ENCODE assay signal across 7 mouse cellular contexts in the genomic region with DNA sequence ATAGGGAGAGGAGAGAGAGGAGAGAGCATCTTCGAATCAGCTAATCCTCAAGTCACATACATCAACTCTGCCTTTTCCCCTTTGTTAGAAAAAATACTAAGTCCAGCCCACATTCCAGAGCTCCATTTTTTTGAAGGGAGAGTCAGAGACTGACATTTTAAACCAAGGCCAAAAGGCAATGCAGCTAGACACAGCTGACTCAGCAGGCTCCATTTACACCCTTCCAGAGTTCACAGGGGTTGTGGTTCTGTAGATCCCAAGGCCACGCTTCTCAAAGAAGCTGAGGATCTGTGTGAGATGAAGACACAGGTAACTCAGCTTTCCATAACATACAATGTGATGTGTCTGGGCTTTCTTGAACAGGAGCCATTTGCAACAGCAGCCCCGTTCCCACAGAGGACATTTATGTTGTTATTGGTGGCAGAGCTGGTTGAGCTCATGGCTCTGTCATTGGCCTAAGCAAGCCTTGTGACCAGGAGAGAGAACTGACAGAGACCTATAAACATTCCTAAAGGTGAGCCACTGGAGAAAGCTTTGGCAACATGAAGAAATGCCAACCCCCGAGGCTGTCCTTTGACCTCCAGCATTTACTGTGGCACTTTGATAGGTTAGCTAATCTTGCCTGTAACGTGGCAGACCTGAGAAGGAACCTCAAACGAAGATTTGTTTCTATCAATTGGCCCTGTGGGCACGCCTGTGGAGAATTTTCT. TPM values are rescaled to one million over a fixed set of nuclear protein-coding genes. Genes with fewer than 3 reads are reported as not detected.
DNase-seq lines count a peak whose midpoint lies in the region; ATAC-seq and TF ChIP-seq lines count a peak whose summit lies in the region.

No protein-coding gene starts in this region.

- peaks cover 0 to 17% of the 10 kb centered on the region in 2 experiments; a peak in 2 of 4 replicates for H3K4me1 ChIP-seq in MEL (ENCODE audit: control insufficient read depth in 1 of 2, insufficient read depth in 2 of 2, low read length in 2 of 2)
- H3K4me1 ChIP-seq in heart, postnatal 0 days (ENCODE audit: control insufficient read depth, insufficient read depth), result 0 out of 2 replicates have a peak, but pooled peaks cover 3% of the 10 kb centered on the region
- peaks cover 13% of the 10 kb centered on the region; the same call in 1 of the 2 replicates for H3K4me1 ChIP-seq in limb, embryonic 10.5 days

- peak; percentile 24; the same call in 1 of the 2 replicates for ATAC-seq in heart, postnatal 0 days (ENCODE audit: insufficient read depth, low read depth)

- H3K9ac ChIP-seq in MEL (ENCODE audit: control insufficient read depth, low read depth, low read length, poor library complexity, severe bottlenecking), result peak overlapping the region; percentile 82; the same call in 1 of the 2 replicates
- H3K9ac ChIP-seq in heart, postnatal 0 days (replicated peaks; ENCODE audit: low read depth, low read length), result peak overlapping the region; percentile 59; the same call in 1 of the 2 replicates

- WGBS in heart, postnatal 0 days, result 73% methylated on average over 7 of the region's 7 CpGs
- WGBS in limb, embryonic 10.5 days, result 79% methylated on average over 7 of the region's 7 CpGs

- peaks cover 0 to 2% of the 10 kb centered on the region in 2 experiments; a peak in 3 of 4 replicates for H3K27me3 ChIP-seq in MEL (ENCODE audit: control insufficient read depth in 1 of 2, insufficient read depth in 2 of 2, low read length in 2 of 2)
- H3K27me3 ChIP-seq in heart, postnatal 0 days (ENCODE audit: control insufficient read depth, insufficient read depth, low read length), result no peaks in the 10 kb centered on the region
- no peaks in the 10 kb centered on the region for H3K27me3 ChIP-seq in limb, embryonic 10.5 days (ENCODE audit: low read depth, poor library complexity, severe bottlenecking)

- TF ChIP-seq EP300 in MEL (IDR thresholded peaks at IDR 0.05; ENCODE audit: low read depth in 1 of 2, low read length in 2 of 2), result no peak
- no peak for TF ChIP-seq EP300 in heart, postnatal 0 days (IDR thresholded peaks at IDR 0.05; ENCODE audit: low read depth)

- no peak for TF ChIP-seq CTCF in MEL (IDR thresholded peaks at IDR 0.05 in 2 of 3, conservative IDR thresholded peaks at IDR 0.05 in 1 of 3; ENCODE audit: control insufficient read depth in 1 of 3, insufficient read depth in 1 of 3, low read depth in 2 of 3, low read length in 3 of 3, poor library complexity in 1 of 3, severe bottlenecking in 1 of 3)
- TF ChIP-seq CTCF in heart, postnatal 0 days (IDR thresholded peaks at IDR 0.05; ENCODE audit: low read depth), result no peak

- no peak for TF ChIP-seq POLR2A in MEL (IDR thresholded peaks at IDR 0.05; ENCODE audit: control insufficient read depth in 1 of 2, insufficient read depth in 1 of 2, low read depth in 1 of 2, low read length in 2 of 2, poor library complexity in 1 of 2)

- peak overlapping the region; percentile 70 to 85 for H3K4me3 ChIP-seq in MEL (ENCODE audit: control insufficient read depth in 1 of 2, insufficient read depth in 1 of 2, low read depth in 2 of 2, low read length in 2 of 2)
- H3K4me3 ChIP-seq in heart, postnatal 0 days (ENCODE audit: low read depth, low read length), result peak overlapping the region; percentile 60
- peak overlapping the region; percentile 54 for H3K4me3 ChIP-seq in limb, embryonic 10.5 days

- no peak for TF ChIP-seq RAD21 in MEL (IDR thresholded peaks at IDR 0.05; ENCODE audit: low read depth, low read length)

- DNase-seq in MEL (ENCODE audit: low read depth, low spot score), result peak; percentile 18
- DNase-seq in adrenal gland, postnatal 10 days, result peak; percentile 59
- DNase-seq in heart, postnatal 0 days (ENCODE audit: low spot score), result no peak
- no peak for DNase-seq in limb, embryonic 10.5 days (ENCODE audit: low spot score)
- peak; percentile 27 for DNase-seq in naive thymus-derived CD4-positive, alpha-beta T cell, adult 2 months (ENCODE audit: low read depth)
- no peak for DNase-seq in thymus, postnatal 25 days
- DNase-seq in gastrocnemius, postnatal 10 days, result no peak

- no peaks in the 10 kb centered on the region for H3K9me3 ChIP-seq in MEL (replicated peaks; ENCODE audit: insufficient read depth, low read length)
- no peaks in the 10 kb centered on the region for H3K9me3 ChIP-seq in heart, postnatal 0 days (replicated peaks; ENCODE audit: control insufficient read depth, low read length)
- H3K9me3 ChIP-seq in limb, embryonic 10.5 days (replicated peaks), result no peaks in the 10 kb centered on the region

- no peak overlapping the region for H3K27ac ChIP-seq in MEL (ENCODE audit: control insufficient read depth, low read depth, low read length)
- H3K27ac ChIP-seq in heart, postnatal 0 days (ENCODE audit: low read depth), result peak overlapping the region; percentile 70; the same call in 1 of the 2 replicates
- peak overlapping the region; percentile 88 for H3K27ac ChIP-seq in limb, embryonic 10.5 days

- no peaks in the 10 kb centered on the region for H3K79me2 ChIP-seq in MEL (ENCODE audit: control insufficient read depth, insufficient read depth, low read length, poor library complexity)

- peak overlapping the region; percentile 74 for H3K4me2 ChIP-seq in heart, postnatal 0 days (ENCODE audit: low read depth, low read length)

- peaks cover 0 to 13% of the 10 kb centered on the region in 2 experiments; a peak in 2 of 4 replicates for H3K36me3 ChIP-seq in MEL (ENCODE audit: control insufficient read depth in 1 of 2, insufficient read depth in 2 of 2, low read length in 2 of 2)
- H3K36me3 ChIP-seq in heart, postnatal 0 days (replicated peaks; ENCODE audit: control insufficient read depth, insufficient read depth, low read length), result no peaks in the 10 kb centered on the region
- no peaks in the 10 kb centered on the region for H3K36me3 ChIP-seq in limb, embryonic 10.5 days

TF ChIP-seq in MEL, 35 proteins besides CTCF, POLR2A, EP300 and RAD21:
- TF ChIP-seq ETS1 (IDR thresholded peaks at IDR 0.05; ENCODE audit: low read depth, low read length) (no peak), MYC (IDR thresholded peaks at IDR 0.05; ENCODE audit: low read depth, low read length) (no peak), USF2 (IDR thresholded peaks at IDR 0.05; ENCODE audit: borderline replicate concordance in 1 of 2, insufficient read depth in 1 of 2, low read depth in 1 of 2, low read length in 2 of 2) (no peak), USF1 (IDR thresholded peaks at IDR 0.05; ENCODE audit: low read depth, low read length) (no peak), MAX (IDR thresholded peaks at IDR 0.05; ENCODE audit: low read length) (no peak), POLR2AphosphoS2 (IDR thresholded peaks at IDR 0.05; ENCODE audit: low read length) (no peak), ZKSCAN1 (IDR thresholded peaks at IDR 0.05; ENCODE audit: low read depth, low read length) (no peak)

RNA-seq across cellular contexts. Expression of gene Ano10, which starts 17.0 kb away (rescaled TPM):
- 0.29 and 0.54 TPM in 2 replicates for total RNA-seq in MEL (2012; rRNA removed)
- polyA plus RNA-seq in MEL (2012; ENCODE audit: insufficient read depth in 1 of 2, insufficient read length in 2 of 2, low read depth in 1 of 2, low replicate concordance in 2 of 2, missing spikeins in 1 of 2), result 1 to 10 TPM in 1 of 2 experiments, not detected in 1; 3.1 TPM
- total RNA-seq in adrenal gland, postnatal 10 days (2021), result 10 to 100 TPM; 50.7 to 58.8 TPM
- 24.1 and 25.5 TPM in 2 replicates for total RNA-seq in heart, postnatal 0 days (2014; rRNA removed; ENCODE audit: low replicate concordance)
- 21.0 and 21.3 TPM in 2 replicates for polyA plus RNA-seq in heart, postnatal 0 days (2015; fragmentation: Nextera tagmentation; extraction: Ambion mirVana)
- polyA plus RNA-seq in limb, embryonic 10.5 days (2016; fragmentation: Nextera tagmentation; extraction: Ambion mirVana), result 18.0 and 26.2 TPM in 2 replicates
- total RNA-seq in gastrocnemius, postnatal 10 days (2021), result 10 to 100 TPM; 47.5 to 48.6 TPM

RNA-seq across cellular contexts. Expression of gene Abhd5, which starts 40.2 kb away (rescaled TPM):
- total RNA-seq in MEL (2012; rRNA removed), result 14.2 and 14.3 TPM in 2 replicates
- polyA plus RNA-seq in MEL (2012; ENCODE audit: insufficient read depth in 1 of 2, insufficient read length in 2 of 2, low read depth in 1 of 2, low replicate concordance in 2 of 2, missing spikeins in 1 of 2), result 10 to 100 TPM in 1 of 2 experiments, not detected in 1; 20.2 TPM
- 10 to 100 TPM; 65.3 to 82.8 TPM for total RNA-seq in adrenal gland, postnatal 10 days (2021)
- 20.2 and 53.3 TPM in 2 replicates for total RNA-seq in heart, postnatal 0 days (2014; rRNA removed; ENCODE audit: low replicate concordance)
- 28.2 and 28.6 TPM in 2 replicates for polyA plus RNA-seq in heart, postnatal 0 days (2015; fragmentation: Nextera tagmentation; extraction: Ambion mirVana)
- 18.0 and 20.3 TPM in 2 replicates for polyA plus RNA-seq in limb, embryonic 10.5 days (2016; fragmentation: Nextera tagmentation; extraction: Ambion mirVana)
- 10 to 100 TPM; 22.9 to 23.9 TPM for total RNA-seq in gastrocnemius, postnatal 10 days (2021)

Comparison
In these comparisons a context has a peak if more than half of its experiments do, and no peak if none do; other contexts are left out.
1. DNase-seq: peak in MEL (single experiment), adrenal gland, postnatal 10 days (single experiment) and naive thymus-derived CD4-positive, alpha-beta T cell, adult 2 months (single experiment); none in heart, postnatal 0 days (single experiment), limb, embryonic 10.5 days (single experiment), thymus, postnatal 25 days (single experiment) and gastrocnemius, postnatal 10 days (single experiment).
2. RNA of gene Ano10, which starts 17.0 kb away (total RNA-seq): 50.7 to 58.8 TPM in adrenal gland, postnatal 10 days, 47.5 to 48.6 TPM in gastrocnemius, postnatal 10 days and 24.1 to 25.5 TPM in heart, postnatal 0 days; 0.29 to 0.54 TPM in MEL; every median in the first group is over 10 times any median in the second.
3. Peak in every context shown above with its lines, with median percentiles within 50 percentile points of each other: H3K4me3 ChIP-seq.